Mouse (Mus musculus) regulatory T cell (primary cell): ENCODE results near the gene Mroh8.

ENCODE experiments used
- in situ Hi-C: fragments of 300-600 bp; cut with MboI, MseI; formaldehyde crosslinking; loops from one replicate; pipeline ENCODE4 v1.15.1; 2025; ENCODE audit warnings: high pct_unique_total_duplicates

Mroh8 gene

DNA sequence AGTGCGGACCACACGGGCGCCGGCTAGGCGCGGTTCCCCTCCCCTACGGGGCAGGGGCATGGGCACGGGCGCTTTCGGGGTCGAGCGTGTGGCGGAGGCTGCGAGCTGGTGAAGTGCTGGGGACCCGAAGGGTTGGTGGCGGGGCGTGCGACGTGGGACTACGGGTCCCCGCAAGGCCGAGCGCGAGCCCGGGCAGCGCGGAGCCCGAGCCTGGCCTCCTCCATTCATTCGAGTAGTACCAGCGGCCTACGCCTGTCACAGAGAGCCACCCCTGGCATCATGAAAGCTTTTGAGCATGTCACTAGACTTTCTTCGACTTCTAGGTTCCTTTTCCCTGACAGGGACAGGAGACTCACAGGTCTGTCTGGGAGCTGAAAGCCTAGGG lies at the start of gene Mroh8:
Mroh8 (minus strand) TSS at position 134 of the 385 bp plus-strand sequence.
- in situ Hi-C loops = no loop called here

DNA sequence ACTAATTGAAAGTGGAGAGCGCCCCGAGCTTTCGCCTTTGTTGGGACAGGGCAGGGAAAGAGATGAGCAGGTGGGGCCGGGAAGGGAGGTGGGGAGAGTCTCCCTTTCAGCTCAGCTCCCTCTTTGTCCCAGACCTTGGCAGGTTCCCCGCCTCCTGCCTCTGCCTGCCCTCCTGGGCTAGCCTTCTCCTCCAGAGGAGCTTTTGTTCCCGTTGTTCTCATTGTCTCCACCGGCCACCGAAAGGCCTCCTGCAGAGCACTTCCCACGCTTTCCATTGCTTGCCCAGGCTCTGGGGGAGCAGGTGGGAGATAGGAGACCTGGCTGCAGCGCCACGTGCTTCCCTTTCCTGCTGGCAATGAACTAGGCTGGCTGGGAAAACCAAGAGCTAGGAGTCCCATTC lies 49.2 kb upstream of the Mroh8 start:
- in situ Hi-C loops = no loop called here

DNA sequence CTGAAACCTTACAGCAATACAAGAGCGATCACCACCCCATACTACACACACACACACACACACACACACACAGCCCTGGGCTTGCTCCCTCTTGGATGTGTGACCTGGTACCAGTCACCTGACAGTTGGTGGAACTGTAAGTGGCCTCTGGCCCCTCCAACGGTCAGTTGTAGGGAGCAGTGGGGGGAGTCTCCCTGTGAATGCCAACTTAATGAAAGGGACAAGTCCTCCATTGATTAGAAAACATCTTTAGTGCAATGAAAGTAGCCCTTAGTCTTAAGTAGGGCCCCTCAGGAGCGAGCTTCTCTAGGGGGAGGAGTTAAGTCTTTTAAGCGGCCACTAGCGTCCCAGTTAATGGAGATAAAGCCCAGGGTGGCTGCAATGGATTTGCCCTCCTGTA lies 48.8 kb upstream of the Mroh8 start:
- in situ Hi-C loops = no loop called here

DNA sequence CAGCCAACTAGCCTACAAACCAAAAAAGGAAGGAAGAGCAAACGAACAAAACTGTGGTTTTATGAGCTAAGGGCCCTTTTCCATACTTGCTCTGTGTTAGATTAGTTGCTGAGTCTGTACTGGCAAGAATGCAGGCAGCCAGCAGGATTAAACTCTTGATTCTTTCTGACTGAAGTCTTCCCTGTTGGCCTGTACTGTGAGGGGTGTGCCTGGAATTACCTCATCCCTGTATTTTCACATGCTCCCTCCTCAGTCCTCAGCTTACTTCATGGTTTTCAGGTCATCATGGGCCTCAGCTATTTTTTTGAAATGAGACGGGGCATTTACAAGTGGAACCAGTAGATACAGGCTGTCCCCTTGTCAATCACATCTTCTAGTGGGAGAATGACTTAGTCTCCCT lies 45.9 kb upstream of the Mroh8 start:
- in situ Hi-C loops = no loop called here

DNA sequence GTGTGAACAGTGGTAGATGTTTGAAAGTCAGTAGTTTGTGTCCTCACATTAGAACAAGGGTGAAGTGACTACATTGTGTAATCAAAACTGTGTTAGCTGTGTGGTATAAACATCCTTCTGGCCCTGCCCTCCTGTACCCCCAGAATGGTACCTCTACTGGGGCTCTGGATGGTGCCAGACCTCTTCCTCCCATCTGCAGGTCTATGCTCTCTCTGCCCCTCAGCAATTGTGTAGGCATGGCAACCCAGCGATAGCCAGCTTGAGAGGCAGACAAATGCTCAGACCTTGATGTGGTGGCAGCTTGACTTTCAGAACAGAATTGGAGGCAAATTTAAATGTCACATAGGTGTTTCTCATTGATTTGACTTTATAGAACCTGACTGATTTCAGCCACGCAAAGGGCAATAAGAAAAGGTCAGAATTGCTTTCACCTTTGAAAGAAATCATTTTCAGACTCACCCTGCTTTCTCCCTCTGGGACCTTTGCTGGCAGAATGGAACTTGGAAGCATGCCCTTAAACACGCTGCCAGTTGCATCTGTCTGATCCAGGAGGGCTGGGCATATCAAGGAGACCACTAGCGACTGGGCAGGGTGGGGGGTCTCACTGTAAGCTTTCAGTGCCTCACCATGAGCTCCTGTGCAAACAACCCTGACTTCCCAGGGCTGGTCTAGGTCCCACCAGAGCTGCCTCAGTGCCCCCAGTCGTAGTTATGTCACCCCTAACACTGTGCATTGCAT lies 42.8 kb upstream of the Mroh8 start:
- in situ Hi-C loops = no loop called here

DNA sequence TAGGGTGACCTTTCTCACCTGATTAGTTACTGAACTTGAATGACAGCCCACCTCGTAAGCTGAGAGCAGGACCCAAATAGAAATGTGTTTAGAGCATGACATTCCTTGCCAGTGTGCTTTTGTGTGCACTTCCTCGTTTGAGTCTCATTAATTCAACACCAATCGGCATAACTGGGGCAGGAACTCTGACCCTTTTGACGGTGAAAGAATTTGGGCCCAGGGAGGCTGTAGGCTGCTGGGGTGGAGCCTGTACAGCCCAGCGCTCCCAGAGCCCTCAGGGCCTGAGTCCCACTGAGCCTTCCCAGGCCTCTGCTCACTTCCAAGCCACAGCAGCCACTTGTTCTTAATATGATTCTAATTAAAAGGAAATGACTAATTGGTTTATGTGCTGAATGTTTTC lies 41.5 kb upstream of the Mroh8 start:
- in situ Hi-C loops = no loop called here

DNA sequence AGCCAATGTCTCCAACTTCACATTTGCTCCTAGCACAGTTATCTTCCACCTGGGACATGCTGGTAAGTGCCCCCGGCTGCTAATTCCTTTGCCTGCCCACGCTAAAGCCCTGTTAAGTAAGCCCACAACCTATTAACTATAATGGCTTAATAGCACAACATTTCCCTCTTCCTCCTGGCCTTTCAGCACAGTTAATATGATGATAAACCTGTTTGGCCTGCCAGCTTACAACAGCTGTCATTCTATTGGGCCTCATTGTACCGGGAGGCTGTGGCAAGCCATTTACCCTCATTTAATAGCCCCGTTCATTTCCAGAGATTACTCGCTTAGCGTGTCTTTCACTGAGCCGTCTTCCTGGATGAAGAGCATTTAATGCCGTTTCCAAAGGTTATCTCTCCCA lies 40.8 kb upstream of the Mroh8 start:
- in situ Hi-C loops = no loop called here

DNA sequence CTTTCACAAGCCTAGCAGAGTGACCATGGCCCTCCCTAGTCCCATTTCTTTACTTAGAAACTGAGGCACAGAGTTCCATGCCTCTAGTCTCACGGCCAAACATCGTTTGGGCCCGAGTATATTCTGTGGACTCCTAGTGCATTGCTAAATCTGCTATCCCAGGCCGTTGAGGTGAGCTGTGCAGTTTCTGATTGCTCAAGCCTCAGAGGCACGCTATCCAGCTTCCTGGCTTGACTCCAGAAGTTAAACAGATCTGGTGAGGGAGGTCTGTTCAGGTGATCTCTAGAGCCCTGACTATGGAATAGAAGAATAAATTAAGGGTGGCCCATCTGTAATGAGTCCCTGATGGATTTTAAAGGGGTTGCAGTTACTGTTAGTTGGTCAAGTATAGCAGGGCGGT lies 37.9 kb upstream of the Mroh8 start:
- in situ Hi-C loops = no loop called here

DNA sequence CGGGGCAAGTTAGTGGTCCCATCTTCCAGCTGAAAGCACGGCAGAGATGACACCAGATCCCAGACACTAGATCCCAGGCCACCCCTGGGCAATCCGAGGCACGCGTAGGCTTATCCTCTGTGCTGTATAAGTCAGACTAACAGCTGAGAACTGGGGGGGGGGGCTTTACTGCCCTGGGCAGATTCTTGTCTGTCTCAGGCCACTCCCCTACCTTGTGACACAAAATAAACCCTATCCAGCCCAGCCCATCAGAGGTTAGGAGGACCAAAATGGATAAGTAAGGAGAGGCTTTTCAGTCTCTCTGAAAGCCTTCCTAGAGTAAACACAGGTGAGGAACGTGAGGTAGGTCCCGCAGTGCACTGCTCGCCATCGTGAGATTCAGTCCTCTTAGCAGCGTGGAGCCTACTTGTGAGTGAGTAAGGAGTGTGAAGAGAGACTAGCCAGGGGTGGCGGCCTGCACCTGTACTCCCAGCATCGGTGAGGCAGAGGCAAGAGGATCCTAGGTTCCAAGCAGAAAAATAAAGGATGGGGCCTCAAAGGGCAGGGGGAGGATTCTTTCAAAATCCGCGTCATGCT lies 37.1 kb upstream of the Mroh8 start:
- in situ Hi-C loops = no loop called here

DNA sequence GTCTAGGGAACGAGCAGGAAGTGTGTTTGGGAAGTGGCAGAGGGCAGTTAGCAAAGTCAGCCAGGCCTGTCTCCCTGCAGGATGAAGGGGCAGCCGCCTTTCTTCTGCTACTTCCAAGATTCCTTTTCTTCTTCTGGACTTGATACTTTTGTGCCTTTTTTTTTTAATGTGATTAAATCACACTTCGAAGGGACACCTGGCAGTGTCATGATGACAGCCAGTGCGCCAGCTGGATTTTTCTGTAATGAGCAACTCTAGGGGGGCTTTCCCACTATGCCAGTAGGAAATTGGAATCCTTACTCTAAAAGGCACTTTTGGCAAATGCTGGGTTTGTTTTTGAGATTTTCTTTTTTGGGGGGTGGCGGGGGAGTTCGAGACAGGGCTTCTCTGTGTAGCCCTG lies 36.1 kb upstream of the Mroh8 start:
- in situ Hi-C loops = no loop called here

DNA sequence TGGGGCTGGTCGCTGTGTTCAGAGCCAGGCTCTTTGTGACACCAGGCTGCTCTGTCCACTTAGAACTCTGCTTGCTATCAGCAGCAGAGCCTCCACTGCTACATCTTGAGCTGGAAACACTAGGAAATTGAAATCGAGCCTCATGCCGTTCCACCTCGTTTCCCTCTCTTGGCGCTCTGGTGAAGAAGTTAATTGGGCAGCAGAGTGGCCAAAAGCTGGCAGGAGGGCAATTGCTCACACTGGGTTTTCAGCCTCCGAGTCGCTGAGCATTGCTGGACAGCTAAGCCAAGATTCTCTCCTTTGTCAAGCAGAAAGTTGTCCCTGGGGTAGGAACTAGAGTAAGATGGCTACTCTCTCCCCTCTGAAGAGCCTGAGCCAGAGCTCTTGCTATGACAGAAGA lies 35.0 kb upstream of the Mroh8 start:
- in situ Hi-C loops = no loop called here

DNA sequence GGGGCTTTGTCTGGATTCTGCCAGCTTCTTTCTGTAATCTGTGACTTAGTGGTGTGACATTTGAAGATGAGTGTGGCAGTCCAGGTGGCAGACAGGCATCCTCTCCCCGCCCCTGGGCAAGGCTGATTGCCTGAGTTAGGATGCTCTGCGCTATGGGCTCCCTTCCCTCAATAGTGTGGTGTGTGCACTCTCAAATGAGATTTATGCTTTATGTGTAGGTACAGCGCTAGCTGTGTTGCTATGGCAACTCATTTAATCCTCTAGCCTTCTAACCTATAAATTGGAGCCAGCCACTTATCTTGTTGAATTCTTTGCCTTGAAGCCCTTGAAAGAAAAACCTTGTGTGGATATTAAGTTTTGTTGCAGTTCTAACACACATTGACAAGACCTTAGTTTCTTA lies 34.4 kb upstream of the Mroh8 start:
- in situ Hi-C loops = no loop called here

DNA sequence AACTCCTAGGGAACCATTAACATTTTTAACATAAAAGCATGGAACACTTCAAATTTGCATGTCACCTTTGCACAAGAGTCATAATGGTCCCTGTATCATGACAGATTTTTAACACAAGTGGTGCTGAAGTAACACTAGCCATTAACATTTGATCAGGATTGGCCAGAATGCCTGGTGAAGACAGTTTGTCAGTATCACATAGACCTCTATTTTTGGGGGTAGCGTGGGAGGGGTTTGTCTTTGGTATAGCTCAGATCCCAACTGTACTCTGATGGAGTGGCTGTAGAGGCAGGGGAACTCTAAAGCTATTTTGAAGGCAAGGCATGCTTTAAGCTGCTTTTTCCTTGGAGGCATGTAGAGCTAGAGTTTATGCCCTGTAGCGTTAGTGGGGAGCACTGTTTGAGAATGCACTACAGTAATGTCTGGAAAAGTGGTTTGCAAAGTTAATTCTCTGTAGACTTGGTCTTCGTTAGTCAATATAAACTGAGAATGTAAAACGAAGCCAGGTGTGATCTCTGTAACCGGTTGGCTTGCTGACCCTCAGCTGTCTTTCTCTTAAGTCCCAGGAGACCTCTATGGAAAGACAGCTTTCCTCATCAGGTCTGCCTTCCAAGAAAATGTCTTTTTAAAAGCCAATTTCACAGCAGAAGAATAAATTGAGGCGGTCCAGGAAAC lies 31.8 kb upstream of the Mroh8 start:
- in situ Hi-C loops = no loop called here

DNA sequence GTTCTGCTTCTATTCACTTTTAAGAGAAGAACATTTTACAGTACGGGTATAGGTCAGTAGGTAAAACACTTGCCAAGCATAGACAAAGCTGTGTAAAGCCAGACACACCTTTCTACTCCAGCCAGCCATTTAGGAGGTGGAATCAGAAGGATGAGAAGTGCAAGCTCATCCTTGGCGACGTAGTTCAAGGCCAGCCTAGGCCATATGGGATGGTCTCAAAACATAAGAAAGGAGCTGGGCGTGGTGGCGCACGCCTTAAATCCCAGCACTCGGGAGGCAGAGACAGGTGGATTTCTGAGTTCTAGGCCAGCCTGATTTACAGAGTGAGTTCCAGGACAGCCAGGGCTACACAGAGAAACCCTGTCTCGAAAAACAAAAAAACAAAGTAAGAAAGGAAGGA lies 30.3 kb upstream of the Mroh8 start:
- in situ Hi-C loops = no loop called here

DNA sequence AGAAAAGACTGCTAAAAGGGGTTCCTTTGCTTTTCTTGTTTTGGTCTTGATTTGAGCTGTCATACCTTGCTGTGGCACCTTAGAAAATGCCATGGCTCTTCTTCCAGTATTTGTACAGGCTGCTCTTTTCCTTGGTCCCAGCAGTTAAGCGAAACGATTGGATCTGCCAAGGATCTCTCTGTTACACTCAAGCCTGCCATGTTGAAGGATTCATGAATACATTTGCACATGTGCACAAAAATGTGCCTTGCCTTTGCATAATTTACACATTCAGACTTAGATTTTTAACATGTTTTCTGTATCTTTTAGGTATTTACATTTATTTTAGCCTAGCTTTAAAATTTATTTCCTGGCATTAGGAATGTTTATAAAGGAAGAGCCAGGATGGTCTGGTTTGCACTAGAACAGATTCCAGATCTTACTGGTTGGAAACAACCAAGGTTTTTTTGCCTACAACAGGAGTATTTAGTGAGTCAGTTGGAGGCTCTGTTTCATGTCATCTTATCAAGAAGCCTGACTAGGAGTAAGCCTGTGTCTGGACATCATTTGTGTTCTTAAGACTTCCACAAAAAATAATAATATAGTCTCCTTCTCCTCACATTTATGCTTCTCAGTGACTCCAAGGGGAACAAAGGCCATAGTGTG lies 29.0 kb upstream of the Mroh8 start:
- in situ Hi-C loops = no loop called here

DNA sequence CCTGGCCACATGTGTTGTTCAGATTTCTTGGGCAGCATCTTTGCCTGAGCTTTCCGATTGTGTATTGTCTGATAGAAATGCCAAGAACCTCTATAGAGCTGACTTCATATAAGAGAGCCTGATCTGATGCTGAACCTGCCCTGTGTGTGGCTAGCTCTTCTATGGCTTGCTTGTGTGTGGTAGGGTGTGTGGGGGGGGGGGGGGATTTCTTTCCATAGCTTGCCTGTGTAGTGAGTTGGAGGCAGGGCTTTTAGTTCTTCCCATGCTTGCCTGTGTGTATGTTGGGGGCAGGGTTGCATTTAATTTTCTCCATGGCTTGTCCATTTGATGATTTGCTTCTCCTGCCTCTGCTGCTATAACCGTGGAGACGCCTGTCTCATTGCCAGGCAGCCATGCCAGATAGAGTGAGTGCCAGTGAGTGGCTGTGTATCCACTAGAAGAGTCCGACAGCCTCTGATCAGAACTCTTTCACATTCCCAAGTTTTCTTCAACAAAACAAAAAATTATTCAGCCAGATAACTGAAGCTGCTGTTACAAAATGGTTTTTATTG lies 28.4 kb upstream of the Mroh8 start:
- in situ Hi-C loops = no loop called here

DNA sequence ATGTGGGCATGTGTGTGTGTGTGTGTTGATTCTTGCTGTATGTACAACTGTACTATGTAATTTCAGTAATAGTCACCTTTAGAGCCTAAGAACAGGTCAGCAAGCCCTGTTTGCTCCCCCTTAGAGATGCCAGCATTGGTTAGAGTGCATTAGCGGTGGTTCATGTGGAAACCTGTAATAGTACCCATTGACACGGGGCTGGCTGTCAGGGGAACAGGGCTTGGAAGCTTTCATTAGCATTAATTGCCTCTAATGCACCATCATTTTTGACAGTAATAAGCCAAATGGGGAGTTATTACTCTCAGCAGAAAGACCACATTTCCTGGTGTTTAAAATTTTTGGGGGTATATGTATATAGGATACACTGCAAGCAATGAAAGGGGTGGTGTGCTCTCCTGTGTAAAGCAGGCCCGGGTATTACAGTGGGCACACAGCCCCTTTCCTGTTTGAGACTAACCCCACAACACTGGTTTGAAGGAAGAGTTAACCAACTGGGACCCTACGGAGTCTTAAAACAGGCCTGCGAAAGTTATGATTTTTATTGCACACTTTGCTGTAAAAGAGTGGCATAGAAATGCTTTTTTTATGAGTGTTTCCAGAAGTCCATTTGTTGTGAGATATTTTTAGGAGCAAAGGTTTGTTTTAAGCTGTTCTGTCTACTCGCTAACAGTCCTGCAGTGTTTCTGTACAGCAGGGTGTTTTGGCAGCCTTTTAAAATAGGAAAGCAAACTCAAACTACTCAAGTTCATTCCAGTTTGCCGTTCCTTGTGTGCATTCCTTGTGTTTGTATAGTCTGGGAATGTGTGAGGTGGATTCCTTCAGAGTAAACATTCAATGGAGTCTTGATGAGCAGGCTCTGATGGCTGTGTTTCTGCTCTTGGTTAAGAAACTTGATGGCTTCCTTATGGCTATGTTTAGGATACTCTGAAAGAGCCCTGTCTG lies 27.0 kb upstream of the Mroh8 start:
- in situ Hi-C loops = no loop called here

DNA sequence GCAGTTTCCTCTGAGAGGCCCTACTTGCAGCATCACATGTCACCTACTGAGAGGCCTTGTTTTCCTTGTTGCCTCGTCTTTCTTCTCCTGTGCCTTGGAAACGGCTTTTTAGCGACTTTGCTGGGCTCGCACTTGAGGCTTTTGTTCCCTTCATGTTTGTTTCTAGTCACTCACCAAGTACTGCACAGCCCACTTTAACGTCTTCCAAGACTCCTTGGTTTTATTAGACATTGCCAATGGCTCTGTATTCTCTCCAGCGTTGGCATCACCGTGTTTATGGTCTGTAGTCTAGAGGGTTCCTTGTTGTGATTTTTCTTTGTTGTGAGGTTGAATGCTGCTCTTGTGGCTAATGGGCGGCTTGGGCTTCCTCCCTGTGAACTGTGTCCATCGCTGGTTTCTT lies 23.7 kb upstream of the Mroh8 start:
- in situ Hi-C loops = no loop called here

DNA sequence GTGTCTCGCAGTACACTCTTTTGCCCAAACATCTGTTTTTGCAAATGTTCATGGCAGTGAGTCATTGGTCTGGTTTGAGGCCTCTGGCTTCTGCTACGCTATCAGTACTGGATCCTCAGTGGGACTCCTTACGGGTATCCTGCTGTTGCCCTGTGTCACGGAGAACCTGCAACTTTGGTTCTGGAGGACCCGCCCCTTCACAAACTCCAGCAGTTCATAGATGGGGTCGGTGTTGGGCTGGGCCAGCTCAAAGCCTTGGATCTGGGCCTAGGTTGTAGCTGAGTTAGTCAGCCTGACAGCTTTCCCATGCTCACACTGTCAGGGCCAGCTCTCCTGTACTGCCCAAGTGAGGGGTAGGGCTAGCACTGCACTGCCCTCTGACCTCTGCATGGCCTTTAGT lies 20.7 kb upstream of the Mroh8 start:
- in situ Hi-C loops = no loop called here

DNA sequence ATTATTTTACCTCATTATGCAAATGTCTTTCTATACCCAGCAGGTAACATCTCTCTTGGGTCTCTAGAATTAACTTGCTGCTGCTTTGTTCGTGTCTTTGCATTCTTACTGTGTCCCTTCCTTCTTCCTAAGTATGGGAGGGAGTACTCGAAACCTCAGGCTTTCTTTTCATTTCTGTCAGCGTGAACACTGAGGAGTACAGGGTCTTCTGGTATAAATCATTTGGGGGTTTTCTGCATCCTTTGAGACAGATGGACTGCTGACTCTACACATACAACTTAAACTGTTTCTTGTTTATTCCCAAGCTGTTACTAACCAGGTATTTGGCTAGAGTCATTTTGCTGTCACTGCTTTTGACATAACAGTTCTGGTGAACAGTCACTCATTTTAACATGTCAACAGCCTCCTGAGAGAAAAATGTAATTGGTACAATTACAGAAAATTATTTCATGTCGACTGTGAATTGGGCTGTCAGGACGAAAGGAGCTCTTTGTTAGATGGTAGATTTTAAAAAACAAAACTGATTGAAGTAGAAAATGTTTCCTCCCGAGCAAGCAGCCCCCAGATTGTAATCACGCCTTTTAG lies 16.8 kb upstream of the Mroh8 start:
- in situ Hi-C loops = no loop called here

DNA sequence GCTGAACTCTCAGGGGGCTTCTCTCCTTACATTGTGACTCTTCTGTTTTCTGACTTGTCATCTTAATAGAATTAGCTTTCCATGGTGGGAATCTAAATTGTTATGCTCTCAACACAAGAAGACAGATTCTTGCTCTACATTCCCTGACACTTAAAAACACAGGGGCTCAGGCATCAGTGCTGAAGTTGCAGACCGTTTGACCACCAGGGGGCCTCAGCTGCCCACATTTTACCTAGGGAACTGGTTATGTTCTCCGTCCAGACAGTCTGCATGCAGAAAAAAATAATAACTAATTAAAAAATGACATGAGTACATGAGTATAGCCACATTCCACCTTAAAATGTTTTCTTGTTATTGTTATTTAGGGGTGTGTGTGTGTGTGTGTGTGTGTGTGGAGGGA lies 12.7 kb upstream of the Mroh8 start:
- in situ Hi-C loops = no loop called here
